Mouse (Mus musculus) midbrain, embryonic 16.5 days (tissue): ENCODE results near the gene Serpine1. TPM values are rescaled to one million over a fixed set of nuclear protein-coding genes. Genes with fewer than 3 reads are reported as not detected.

Experiments used
- ATAC-seq: fragments of 200-750 bp; cut with Nextera tagmentation; 2 replicates; pipeline ENCODE4 v1.8.0; 2017; ENCODE audit warnings: moderate TSS enrichment
- H3K27ac ChIP-seq: fragments of 300-500 bp; sonication (generic); 2 replicates; pipeline ENCODE4 v1.5.1; 2014; ENCODE audit warnings: mild to moderate bottlenecking, low read length, mixed read lengths
- H3K27me3 ChIP-seq: fragments of 300-500 bp; sonication (generic); 2 replicates; pipeline ENCODE4 v1.6.1; 2014; ENCODE audit warnings: low read depth, low read length, mixed read lengths; ENCODE audit not compliant: control insufficient read depth, insufficient read depth
- H3K36me3 ChIP-seq: fragments of 300-500 bp; sonication (generic); 2 replicates; pipeline ENCODE4 v1.6.1; 2014; ENCODE audit warnings: mild to moderate bottlenecking, low read length, moderate library complexity, mixed read lengths; ENCODE audit not compliant: control insufficient read depth, insufficient read depth
- H3K4me1 ChIP-seq: fragments of 300-500 bp; sonication (generic); 2 replicates; pipeline ENCODE4 v1.6.1; 2014; ENCODE audit warnings: mild to moderate bottlenecking, low read length, mixed read lengths; ENCODE audit not compliant: control insufficient read depth, insufficient read depth
- H3K4me2 ChIP-seq: fragments of 300-500 bp; sonication (generic); 2 replicates; pipeline ENCODE4 v1.6.1; 2014; ENCODE audit warnings: mild to moderate bottlenecking, low read length, mixed read lengths
- H3K4me3 ChIP-seq: fragments of 300-500 bp; sonication (generic); 2 replicates; pipeline ENCODE4 v1.5.1; 2014; ENCODE audit warnings: low read depth, mild to moderate bottlenecking, low read length, moderate library complexity, mixed read lengths
- H3K9ac ChIP-seq: fragments of 300-500 bp; sonication (generic); 2 replicates; pipeline ENCODE4 v1.6.1; 2014; ENCODE audit warnings: low read depth, low read length, mixed read lengths
- H3K9me3 ChIP-seq: fragments of 300-500 bp; sonication (generic); replicated peaks from 2 replicates; pipeline ENCODE4 v1.6.1; 2014; ENCODE audit warnings: mild to moderate bottlenecking, low read length, mixed read lengths; ENCODE audit not compliant: control insufficient read depth, poor library complexity, severe bottlenecking
- WGBS: fragments of 180-500 bp; shearing (Covaris S2); extraction: QIAGEN DNeasy Blood & Tissue Kit; methylation state at CpG from one replicate; pipeline ENCODE4 v1.1.7; 2014; 5-methylcytosine and 5-hydroxymethylcytosine counted together
- polyA plus RNA-seq: library from polyadenylated mRNA; unstranded; fragments of >200 nt; fragmentation: Nextera tagmentation; extraction: Ambion mirVana; gene quantifications from 2 replicates; pipeline ENCODE4 v1.2.1, GENCODE M21; 2015

The Serpine1 gene
- polyA plus RNA-seq, 1 experiment from 2014 or later: 0.41 TPM

- no peaks in the 10 kb centered on the region for H3K36me3 ChIP-seq
- H3K27me3 ChIP-seq: no peaks in the 10 kb centered on the region
- no peak for ATAC-seq
- H3K27ac ChIP-seq: no peak overlapping the region
- no peak overlapping the region for H3K4me3 ChIP-seq
- H3K9me3 ChIP-seq: no peaks in the 10 kb centered on the region
- no peak overlapping the region for H3K4me2 ChIP-seq
- 84% methylated on average over 19 of the region's 19 CpGs for whole genome bisulfite sequencing
- peaks cover 11% of the 10 kb centered on the region; the same call in 1 of the 2 replicates for H3K4me1 ChIP-seq
- H3K9ac ChIP-seq: no peak overlapping the region
These were observed 1.0 kb downstream of the Serpine1 start for GRCm38 (mm10) chr5:137070881-137071605.

GRCm38 (mm10) chr5:137068711-137069110 is 3.4 kb downstream of the Serpine1 start:
- H3K4me3 ChIP-seq: no peak overlapping the region
- H3K9me3 ChIP-seq: no peaks in the 10 kb centered on the region
- WGBS: 71% methylated on average over 4 of the region's 4 CpGs
- H3K9ac ChIP-seq: no peak overlapping the region
- H3K36me3 ChIP-seq: no peaks in the 10 kb centered on the region
- H3K27ac ChIP-seq: no peak overlapping the region
- H3K4me2 ChIP-seq: no peak overlapping the region
- H3K27me3 ChIP-seq: no peaks in the 10 kb centered on the region
- no peak for ATAC-seq
- H3K4me1 ChIP-seq: peaks cover 9% of the 10 kb centered on the region; the same call in 1 of the 2 replicates

- ATAC-seq: no peak
- no peak overlapping the region for H3K27ac ChIP-seq
- H3K4me3 ChIP-seq: no peak overlapping the region
- WGBS: 71% methylated on average over 8 of the region's 8 CpGs
- H3K9me3 ChIP-seq: no peaks in the 10 kb centered on the region
- no peak overlapping the region for H3K4me2 ChIP-seq
- no peaks in the 10 kb centered on the region for H3K27me3 ChIP-seq
- no peak overlapping the region for H3K9ac ChIP-seq
- H3K4me1 ChIP-seq: no peaks in the 10 kb centered on the region
- H3K36me3 ChIP-seq: no peaks in the 10 kb centered on the region
These were observed 6.1 kb downstream of the Serpine1 start for GRCm38 (mm10) chr5:137065923-137066322.

- Histone ChIP-seq H3K36me3 (no peaks in the 10 kb centered on the region), H3K4me3 (no peak overlapping the region), H3K27ac (no peak overlapping the region), H3K4me1 (no peaks in the 10 kb centered on the region), H3K4me2 (no peak overlapping the region), H3K9ac (no peak overlapping the region), H3K9me3 (no peaks in the 10 kb centered on the region), H3K27me3 (no peaks in the 10 kb centered on the region)
- no peak for ATAC-seq
- 55% methylated on average over 6 of the region's 6 CpGs for WGBS
These were observed 6.6 kb downstream of the Serpine1 start for GRCm38 (mm10) chr5:137065454-137065853.

GRCm38 (mm10) chr5:137062601-137063000 is 9.5 kb downstream of the Serpine1 start:
- ATAC-seq: no peak
- no peaks in the 10 kb centered on the region for H3K4me1 ChIP-seq
- no peaks in the 10 kb centered on the region for H3K36me3 ChIP-seq
- H3K4me2 ChIP-seq: no peak overlapping the region
- no peaks in the 10 kb centered on the region for H3K9me3 ChIP-seq
- no peaks in the 10 kb centered on the region for H3K27me3 ChIP-seq
- H3K4me3 ChIP-seq: no peak overlapping the region
- WGBS: 83% methylated on average over 5 of the region's 5 CpGs
- H3K27ac ChIP-seq: no peak overlapping the region
- H3K9ac ChIP-seq: no peak overlapping the region

- no peak overlapping the region for H3K4me3 ChIP-seq
- WGBS: 29% methylated on average over 10 of the region's 12 CpGs
These were observed 10.1 kb downstream of the Serpine1 start for GRCm38 (mm10) chr5:137061809-137062481.

GRCm38 (mm10) chr5:137054873-137055272 is 17.2 kb downstream of the Serpine1 start:
- H3K4me1 ChIP-seq: no peaks in the 10 kb centered on the region
- no peak for ATAC-seq
- no peaks in the 10 kb centered on the region for H3K9me3 ChIP-seq
- 84% methylated on average over 5 of the region's 5 CpGs for WGBS
- H3K4me3 ChIP-seq: no peak overlapping the region
- H3K9ac ChIP-seq: no peak overlapping the region
- no peaks in the 10 kb centered on the region for H3K27me3 ChIP-seq
- no peak overlapping the region for H3K4me2 ChIP-seq
- no peaks in the 10 kb centered on the region for H3K36me3 ChIP-seq
- no peak overlapping the region for H3K27ac ChIP-seq

More at GRCm38 (mm10) chr5:137061809-137062481, 10.1 kb downstream of the Serpine1 start:
- Histone ChIP-seq H3K9ac (no peak overlapping the region), H3K27me3 (no peaks in the 10 kb centered on the region), H3K9me3 (no peaks in the 10 kb centered on the region), H3K36me3 (no peaks in the 10 kb centered on the region), H3K4me2 (no peak overlapping the region), H3K4me1 (no peaks in the 10 kb centered on the region), H3K27ac (no peak overlapping the region)
- no peak for ATAC-seq

- Histone ChIP-seq H3K36me3 (no peaks in the 10 kb centered on the region), H3K9me3 (no peaks in the 10 kb centered on the region), H3K4me3 (no peak overlapping the region), H3K9ac (no peak overlapping the region), H3K4me1 (no peaks in the 10 kb centered on the region), H3K27me3 (no peaks in the 10 kb centered on the region), H3K4me2 (no peak overlapping the region), H3K27ac (no peak overlapping the region)
- no peak for ATAC-seq
- WGBS: 89% methylated on average over 7 of the region's 7 CpGs
These were observed 17.8 kb downstream of the Serpine1 start for GRCm38 (mm10) chr5:137054299-137054698.

- Histone ChIP-seq H3K36me3 (no peaks in the 10 kb centered on the region), H3K27ac (no peak overlapping the region), H3K4me3 (no peak overlapping the region), H3K27me3 (no peaks in the 10 kb centered on the region), H3K9ac (no peak overlapping the region), H3K9me3 (no peaks in the 10 kb centered on the region), H3K4me1 (0 out of 2 replicates have a peak, but pooled peaks cover under 1% of the 10 kb centered on the region), H3K4me2 (no peak overlapping the region)
- WGBS: 89% methylated on average over 5 of the region's 5 CpGs
- ATAC-seq: no peak
These were observed 20.1 kb downstream of the Serpine1 start for GRCm38 (mm10) chr5:137051914-137052505.
